Mouse (Mus musculus): Measurements from ENCODE around the gene Ralgps1. TPM values are rescaled to one million over a fixed set of nuclear protein-coding genes. Genes with fewer than 3 reads are reported as not detected.

Gene Ralgps1
- total RNA-seq, 2 experiments from 2014 or later: 63.8 to 64.1 TPM

DNA sequence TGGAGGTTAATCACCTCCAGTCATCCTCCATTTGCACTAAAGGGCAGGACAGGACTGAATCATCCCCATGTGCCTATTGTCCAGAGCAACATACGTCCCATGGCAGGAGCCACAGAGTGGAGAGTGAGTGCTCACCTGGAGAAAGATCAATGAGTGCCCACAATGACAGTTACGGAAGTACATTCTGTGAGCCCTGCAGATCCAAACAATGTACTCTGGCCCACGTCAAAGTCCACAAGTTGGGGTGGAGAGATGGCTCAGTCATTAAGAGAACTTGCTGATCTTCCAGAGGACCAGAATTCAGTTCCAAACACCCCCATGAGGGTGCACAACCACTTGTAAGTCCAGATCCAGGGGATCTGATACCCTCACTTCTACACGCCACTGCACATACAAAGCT is 7.4 kb downstream of the Ralgps1 start:
- no peak for DNase-seq (ENCODE audit: low spot score in 2 of 2)

DNA sequence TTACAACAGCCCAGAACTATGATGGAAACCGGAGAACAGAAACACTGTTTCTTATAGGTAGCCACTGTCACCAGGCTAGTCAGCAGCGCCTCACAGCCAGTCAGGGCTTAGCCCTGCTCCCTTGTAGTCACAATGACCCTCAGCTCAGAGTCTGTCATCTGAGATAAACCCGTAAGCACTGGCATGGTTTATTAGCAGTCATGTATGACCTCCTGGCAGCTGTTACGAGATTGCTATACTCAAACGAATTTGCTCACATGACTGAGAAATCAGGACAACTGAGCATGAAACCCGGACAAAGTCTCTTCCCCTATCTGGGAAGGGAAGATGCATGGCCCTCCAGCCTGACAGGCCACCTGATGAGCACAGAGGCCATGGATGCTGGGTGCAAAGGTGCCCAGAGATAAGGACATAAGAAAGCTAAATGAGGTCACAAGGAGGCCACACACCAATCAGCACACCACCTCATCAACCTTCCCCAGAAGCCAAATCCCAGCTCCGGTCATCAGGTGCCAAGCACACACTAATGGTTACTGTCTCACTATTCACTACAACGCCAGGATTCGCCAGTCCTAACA is 10.1 kb downstream of the Ralgps1 start:
- no peak for DNase-seq (ENCODE audit: low spot score in 2 of 2)

DNA sequence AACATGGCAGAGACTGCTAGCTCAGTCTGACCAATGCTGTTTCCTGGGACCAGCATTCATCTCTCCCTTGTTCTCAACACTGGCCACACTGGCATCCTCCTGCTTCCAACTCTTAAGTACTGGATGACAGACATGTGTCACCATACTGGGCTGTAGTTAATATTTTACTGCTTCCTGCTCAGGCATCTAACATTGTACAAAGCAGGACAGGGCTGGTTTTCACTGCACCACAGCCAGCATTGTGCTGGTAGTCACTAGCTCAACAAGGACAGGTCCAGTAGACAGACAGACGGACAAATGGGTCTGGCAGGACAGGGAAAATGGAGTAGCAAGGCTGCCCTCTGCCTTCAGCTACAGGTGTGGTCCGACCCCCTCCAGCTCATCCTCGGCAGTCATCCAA is 10.7 kb downstream of the Ralgps1 start:
- no peak for DNase-seq (ENCODE audit: low spot score in 2 of 2)

DNA sequence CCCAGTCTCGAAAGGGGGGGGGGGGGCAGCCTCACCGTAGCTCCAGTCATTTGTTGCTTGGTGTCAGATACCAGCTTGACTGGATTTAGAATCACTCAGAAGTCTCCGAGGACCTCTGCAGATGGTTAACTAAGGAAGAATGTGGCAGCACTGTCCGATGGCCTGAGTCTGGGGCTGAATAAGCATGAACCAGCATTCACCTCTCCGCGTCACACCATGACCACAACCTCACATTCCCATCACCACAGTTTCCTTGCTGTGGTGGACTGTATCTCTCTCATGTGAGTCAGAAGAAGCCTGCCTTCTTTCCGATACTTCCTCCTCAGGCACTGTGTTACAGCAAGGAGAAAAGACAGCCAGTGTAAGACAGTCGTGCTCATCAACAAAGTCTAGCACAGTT is 12.1 kb downstream of the Ralgps1 start:
- no peak for DNase-seq (ENCODE audit: low spot score in 2 of 2)

DNA sequence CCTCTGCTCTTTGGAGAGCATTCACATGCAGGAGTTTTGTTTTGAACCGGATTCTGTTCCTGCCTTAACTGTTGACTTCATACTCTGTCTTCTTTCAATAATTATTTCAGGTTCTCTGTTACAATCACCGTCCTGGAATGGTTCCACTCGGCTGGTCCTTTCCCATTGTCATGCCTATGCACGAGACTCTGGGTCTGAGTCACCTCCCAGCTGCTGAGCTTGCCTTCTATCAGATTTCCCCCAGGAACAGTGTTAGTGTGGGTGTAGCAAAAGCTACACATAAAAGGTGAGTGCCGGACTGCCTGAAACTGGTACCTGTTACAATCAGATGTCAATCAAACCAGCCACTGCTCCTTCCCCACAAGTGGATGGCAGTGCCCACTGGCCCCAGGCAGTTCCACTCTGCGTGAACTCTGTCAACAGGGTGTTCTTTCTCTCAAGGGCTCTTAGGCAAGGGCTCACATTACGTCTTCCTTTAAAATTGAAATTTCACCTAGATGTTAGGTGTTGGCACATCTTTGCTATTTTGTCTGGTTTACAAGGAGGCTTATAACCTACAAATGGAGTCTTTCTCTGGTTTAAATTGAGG is 13.9 kb downstream of the Ralgps1 start:
- no peak for DNase-seq (ENCODE audit: low spot score in 2 of 2)

DNA sequence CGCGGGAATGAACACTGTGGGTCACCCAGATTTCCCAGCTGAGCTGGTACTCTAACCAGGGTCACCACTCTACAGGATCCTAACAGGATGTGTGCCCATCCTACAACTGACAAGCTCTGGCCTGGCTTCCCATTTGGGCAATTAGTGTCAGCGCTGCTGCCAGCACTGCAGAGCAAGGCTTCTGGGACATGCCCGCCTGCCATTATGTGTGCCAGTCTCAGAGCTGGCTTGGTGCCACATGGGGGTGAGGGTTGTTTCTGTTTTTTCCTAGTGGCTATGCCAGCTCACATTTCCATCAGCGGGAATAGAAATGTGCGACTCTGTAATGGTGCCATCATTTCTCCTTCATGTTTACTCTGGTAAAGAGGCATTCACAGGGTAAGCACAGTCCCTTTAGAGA is 15.7 kb downstream of the Ralgps1 start:
- DNase-seq (ENCODE audit: low spot score in 2 of 2): peak; percentile 86 to 96

DNA sequence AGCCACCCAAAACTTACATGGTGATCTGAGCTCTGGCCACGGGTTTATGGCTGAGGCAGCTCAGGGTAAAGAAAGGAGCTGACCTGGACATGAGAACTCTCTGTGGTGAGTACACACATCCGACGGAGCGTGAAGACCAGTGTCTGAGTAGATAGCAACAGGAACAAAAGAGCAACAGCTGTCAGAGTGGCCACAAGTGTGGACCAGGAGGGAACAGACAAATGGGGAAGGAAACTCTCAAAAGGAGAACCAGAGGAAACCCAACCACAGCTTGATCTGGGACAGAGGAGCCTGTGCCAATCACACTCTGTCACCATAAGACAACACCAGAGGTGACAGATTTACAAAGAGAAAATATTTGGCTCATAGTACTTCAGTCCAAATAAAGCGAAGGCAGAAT is 17.9 kb downstream of the Ralgps1 start:
- no peak for DNase-seq (ENCODE audit: low spot score in 2 of 2)

DNA sequence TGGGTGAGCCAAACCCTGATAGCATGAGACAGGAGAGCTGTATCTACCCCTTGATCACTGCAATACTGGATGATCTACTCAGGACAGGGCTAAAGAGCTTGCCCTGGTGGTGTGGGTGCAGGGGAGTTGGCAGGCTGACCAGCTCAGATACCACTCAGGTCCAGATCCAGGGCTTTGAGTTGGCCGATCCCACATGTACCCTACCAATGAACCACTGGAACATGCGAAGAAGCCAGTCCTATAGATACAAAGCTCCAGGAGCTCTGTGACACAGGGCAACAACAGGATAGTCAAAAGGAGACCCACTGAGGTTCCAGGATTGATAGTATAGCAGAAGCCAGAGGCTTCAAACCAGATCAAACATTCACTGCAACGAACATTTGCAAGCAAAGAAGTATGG is 19.8 kb downstream of the Ralgps1 start:
- no peak for DNase-seq (ENCODE audit: low spot score in 2 of 2)

DNA sequence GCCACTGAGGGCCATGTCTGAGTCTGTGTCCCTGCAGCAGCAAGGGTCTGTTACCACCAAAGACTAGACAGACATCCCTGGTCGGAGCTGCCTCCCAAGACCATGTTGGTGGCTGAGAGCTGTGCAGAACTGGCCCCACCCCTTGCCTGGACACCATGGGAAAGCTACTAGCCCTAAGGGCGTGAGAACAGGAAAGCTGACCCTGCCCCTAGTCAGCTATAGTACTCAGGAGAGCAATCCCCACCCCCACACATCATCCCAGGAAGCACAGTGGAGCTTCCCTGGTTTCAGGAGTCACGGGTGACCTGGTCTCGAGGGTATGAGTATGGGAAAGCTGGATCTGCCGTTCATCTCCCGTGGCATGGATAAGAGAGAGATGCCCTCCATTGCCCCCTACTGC is 20.4 kb downstream of the Ralgps1 start:
- no peak for DNase-seq (ENCODE audit: low spot score in 2 of 2)

DNA sequence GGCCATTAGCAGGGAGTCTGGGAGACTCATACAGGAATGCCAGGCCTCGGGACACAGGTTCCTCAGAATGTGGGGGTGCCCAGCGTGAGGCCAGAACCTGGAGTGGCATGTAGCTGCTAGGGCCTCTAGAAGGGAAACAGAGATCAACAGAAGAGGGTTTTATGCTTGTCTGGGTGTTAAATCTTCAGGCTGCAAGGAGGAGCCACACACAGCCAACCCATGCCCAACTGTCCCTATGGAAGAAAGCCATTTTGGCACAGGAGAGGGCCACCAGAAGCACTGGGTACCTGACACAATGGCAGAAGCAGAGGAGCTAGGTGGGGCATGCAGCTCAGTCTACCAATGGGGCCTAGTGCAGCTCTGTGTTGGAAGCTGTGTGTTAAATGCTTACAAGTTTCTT is 21.7 kb downstream of the Ralgps1 start:
- peak in 1 of 2 experiments; percentile 35 for DNase-seq (ENCODE audit: low spot score in 2 of 2)

DNA sequence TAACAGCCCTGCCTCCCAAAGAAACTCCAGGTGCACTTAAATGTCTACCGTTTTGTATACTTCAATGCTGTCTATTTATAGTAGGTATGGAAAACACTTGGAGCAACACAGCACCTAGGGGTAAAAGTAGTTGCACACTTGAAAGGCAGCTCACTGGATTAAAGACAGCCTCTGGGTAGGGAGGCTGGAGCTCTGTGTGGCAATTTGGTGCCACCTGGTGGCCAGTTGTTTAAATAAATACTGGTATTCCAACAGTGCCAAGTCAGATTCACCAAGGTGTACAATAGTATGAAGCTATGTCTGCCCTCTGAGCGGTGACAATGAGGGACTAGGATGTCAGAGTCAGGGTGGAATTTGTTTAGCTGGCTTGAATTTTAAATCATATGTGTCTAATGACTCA is 22.2 kb downstream of the Ralgps1 start:
- DNase-seq (ENCODE audit: low spot score in 2 of 2): peak; percentile 78 to 85

DNA sequence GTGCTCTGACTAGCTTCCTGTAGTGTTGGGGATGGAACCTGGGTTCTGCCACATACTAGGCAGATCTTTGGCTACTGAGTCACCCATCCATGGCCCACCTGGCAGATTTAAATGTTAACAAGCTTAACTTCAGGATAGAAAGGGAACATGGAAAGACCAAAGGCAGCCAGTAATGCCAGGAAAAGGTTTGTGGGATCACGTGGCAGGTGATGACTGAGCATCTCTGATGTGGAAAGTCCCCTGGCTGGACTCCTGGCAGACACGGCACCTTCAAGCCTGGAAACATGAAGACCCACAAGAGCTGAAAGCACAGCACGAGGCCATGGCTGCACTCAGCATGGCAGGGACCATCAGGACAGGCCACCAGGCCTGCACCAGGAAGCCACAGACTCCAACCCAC is 23.0 kb downstream of the Ralgps1 start:
- DNase-seq (ENCODE audit: low spot score in 2 of 2): no peak

DNA sequence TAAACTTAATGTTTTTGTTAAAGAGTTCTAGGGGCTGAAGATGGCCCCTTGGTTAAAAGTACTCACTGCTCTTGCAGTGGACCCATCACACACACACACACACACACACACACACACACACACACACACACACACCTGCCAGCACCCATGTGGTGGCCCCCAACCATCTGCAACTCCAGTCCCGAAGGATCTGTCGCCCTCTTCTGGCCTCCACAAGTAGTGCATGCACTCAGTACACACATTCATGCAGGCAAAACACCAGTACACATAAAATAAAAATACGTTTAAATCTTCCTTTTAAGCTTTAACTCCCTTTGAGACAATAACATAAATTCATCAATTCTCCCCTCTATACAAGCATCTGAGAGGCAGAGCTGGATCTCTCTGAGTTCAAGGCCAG is 23.7 kb downstream of the Ralgps1 start:
- DNase-seq (ENCODE audit: low spot score in 2 of 2): peak; percentile 46 to 54

DNA sequence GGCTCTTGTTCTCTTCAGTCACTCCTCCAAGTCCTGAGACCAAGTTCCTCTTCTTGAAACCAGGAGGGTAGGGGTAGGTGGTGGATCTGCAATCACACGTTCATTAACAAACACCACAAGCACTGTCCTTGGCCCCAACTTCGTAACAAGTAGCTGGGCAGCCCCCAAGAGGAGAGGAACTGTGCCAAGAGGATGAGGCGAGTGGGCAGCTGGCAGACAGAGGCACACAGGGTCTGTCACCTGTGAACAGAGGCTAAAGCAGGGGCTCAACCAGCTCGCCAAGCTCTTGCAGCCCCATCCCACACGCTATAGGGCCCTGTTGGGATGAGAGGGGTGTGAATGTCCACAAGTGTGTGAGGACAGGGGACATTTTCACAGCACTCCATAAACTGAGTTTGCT is 24.5 kb downstream of the Ralgps1 start:
- DNase-seq (ENCODE audit: low spot score in 2 of 2): no peak

DNA sequence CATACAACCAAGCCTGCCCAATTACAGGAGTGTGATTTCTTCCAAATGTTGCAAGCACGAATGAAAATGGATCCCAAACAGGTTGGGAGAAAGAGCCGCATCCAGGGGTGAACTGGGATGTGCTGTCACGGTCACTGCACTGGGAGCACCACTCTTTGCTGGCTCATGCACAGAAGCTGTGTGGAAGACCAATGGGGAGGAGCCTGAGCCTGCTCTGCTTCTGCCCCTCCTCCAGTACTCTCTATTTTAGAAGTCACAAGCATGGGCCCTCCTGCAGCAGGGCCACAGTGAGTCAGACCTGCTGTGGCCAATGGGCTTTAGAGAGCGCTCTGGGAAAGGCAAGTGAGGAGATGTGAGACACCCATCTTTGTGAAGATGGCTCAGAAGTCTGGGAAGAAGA is 25.3 kb downstream of the Ralgps1 start:
- DNase-seq (ENCODE audit: low spot score in 2 of 2): no peak

DNA sequence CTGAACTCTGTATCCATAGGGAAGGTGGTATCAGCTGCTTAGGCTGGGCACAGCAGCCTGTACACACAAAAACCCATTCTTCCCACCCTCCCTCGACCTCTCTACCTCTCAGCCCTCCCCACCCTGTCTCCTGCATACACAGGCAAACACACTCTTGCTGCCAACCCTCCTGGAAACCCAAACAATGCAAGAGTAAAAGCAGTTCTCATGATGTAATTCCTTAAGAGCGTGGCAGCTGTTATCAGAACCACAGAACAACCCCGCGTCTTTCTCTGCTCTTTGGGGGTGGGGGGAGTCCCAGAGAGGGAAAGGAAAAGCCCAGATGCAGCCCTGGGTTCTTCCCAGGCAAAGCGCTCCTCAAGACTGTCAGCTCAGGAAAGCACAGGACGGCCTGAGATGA is 25.8 kb downstream of the Ralgps1 start:
- no peak for DNase-seq (ENCODE audit: low spot score in 2 of 2)

DNA sequence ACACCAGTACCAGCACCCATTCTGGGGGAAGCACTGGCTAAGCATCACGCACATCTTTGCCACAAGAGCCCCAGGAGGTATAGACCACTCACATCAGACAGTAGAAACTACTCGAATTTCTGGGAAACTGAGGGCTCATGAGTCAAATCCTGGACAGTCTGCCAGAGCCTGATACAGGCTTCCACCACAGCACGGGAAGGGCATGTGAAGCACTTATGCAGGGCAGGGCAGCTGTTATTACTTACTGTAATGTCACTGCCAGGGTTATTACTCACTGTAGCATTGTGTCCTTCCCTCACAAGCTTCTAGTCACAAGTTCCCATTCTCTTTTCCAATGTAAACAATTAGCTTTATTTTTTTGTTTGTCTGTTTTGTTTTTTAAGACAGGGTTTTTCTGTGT is 27.9 kb downstream of the Ralgps1 start:
- no peak for DNase-seq (ENCODE audit: low spot score in 2 of 2)

DNA sequence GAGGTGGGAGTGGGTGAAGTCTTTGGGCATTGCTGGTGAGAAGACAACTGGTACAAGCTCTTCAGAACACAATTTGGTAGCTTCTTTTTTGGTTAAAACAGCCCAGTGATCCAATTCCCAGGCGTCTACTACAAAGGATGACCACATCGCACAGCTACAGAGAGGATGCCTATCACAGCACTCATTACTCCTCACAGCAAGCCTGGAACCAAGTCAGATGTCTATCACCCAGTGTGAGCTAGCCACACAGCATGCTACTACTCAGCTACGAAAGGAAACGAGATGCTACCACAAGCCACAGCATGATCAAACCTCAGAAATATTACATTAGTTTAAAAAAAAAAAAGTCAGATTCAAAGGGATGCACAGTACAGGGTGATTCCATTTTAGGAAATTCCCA is 29.1 kb downstream of the Ralgps1 start:
- no peak for DNase-seq (ENCODE audit: low spot score in 2 of 2)

DNA sequence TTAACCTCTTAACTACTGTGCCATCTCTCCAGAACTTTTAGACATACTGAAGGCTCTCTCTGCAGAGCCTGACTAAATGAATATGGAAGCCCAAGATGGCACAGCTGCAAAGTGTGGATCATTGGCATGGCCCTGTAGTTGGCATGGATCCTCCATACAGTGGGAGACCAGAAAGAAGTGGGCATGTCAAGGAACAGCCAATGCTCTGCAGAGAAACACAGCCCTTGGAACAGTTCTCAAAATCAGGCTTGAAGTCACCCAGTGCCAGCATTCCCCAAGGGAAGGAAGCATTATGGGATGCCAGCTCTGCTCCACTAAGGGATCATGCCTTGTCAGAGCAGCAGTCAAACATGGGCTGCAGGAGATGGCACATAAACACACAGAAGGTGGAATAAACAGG is 35.5 kb downstream of the Ralgps1 start:
- DNase-seq (ENCODE audit: low spot score in 2 of 2): no peak

DNA sequence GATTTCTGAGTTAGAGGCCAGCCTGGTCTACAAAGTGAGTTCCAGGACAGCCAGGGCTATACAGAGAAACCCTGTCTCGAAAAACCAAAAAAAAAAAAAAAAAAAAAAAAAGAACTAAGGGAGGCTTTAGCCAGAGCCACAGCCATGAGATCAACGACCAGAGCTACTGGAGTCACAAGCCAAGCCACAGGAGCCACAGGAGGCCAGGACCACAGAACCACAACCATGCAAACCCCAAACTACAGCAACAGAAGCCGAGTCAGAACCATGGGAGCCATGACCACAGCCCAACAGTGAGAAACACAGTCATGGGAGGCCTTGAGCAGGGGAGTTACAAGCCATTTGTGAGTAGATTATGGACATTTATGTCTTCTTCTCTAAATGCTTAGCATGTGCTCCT is 41.7 kb downstream of the Ralgps1 start:
- DNase-seq (ENCODE audit: low spot score in 2 of 2): no peak

DNA sequence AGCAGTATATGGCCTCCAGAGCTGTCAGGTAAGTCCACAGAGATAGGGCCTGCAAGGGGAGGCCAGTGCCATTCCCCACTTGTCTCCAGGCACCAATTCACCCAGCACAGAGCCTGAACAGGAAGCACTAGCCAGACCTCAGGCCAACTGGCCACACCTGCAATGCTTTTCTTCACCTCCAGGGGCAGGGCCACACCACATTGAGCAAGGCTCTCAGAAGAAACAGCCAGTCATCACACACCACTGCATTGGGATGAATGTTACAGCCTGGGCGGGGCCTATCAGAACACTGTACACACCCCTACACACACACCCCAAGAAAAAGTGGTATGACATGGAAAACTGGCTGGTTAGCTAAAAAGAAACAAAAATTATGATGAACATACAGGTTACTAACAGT is 42.3 kb downstream of the Ralgps1 start:
- no peak for DNase-seq (ENCODE audit: low spot score in 2 of 2)

DNA sequence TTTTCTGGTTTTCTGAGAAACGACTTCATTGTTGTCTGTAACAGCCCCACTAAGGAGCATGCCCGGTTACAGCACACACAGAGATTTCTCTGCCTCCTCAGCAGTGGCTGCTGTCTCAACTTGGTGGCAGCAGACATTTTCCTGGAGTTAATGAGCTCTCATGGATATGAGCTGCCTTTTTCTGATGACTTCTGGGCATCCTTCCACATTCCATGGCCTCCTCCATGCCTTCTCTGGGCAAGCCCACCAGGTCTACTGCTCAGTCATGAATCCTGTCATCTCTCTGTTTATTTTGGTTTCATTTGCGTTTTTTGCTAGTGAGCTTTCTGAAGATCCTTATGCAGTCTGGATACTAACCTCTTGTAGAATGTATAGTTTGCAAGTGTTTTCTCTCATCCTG is 45.9 kb downstream of the Ralgps1 start:
- DNase-seq (ENCODE audit: low spot score in 2 of 2): no peak

DNA sequence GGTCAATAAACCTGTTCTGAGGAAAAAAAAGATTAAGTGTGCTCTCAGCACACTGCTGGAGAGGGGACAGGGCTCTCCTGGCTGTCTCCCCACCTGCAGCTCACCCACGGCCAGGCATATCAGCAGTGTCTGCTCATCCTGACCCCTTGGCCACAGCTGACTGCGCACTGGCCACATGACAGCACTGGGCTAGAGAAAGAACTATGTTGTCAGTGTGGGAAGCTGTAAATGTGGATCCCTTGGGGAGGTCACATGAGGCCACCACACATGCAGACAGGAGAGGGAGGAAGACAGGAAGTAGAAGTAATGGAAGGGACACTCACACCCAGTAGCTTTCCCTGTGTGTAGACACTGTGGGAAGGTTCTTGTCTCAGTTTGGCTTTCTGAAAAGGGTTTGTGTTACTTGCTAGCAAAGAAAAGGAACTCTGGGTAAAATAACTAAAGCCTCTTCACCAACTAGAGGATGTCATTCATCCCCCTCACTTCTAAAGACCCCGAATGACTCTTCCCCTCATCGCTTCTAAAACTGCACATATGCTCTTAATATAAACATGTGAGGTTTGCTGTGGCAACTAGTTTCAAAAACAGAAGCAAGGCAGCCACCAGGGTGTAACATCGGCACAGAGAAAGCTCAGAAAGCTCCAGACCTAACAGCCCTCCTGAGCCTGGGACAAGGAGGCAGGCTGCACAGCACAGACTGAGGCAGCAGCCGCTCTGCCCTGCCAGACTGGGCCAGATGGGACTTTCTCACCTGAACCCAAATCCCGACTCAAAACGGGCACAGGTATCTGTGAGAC is 47.3 kb downstream of the Ralgps1 start:
- DNase-seq (ENCODE audit: low spot score in 2 of 2): no peak

Data from layer of hippocampus, postnatal 14 days (tissue).